In the genomic region with DNA sequence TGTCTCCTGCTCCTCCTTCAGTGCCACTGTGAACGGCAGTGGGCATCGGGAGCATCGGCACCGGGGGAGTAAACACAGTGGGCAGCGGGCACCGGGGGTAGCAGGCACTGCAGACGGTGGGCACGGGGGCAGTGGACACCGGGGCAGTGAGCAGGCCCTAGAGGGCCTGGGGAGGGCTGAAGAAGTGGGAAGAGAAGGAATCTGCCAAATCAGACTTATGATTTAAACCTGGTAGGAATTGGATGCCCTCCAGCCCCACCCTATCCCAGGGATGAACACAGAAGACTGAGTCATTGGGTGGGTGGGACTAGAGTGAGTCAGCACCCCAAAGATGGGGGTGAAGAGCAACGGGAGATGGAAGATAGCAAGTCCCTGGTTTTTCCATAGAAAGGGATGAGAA, we compare ENCODE assay signal across 12 mouse cellular contexts. TPM values are rescaled to one million over a fixed set of nuclear protein-coding genes. Genes with fewer than 3 reads are reported as not detected.
A peak's percentile ranks its signal among the peaks of the same experiment; 100 is the strongest.
DNase-seq lines count a peak whose midpoint lies in the region; ATAC-seq and TF ChIP-seq lines count a peak whose summit lies in the region.
"Had no signal": no experiment of that assay in that cellular context is flagged by ENCODE, and none has a peak within 500 bp of the region (broad histone marks: within the 10 kb centered on the region; RNA-seq: fewer than 3 reads in every experiment).

No protein-coding gene starts in this region.

- H3K36me3 ChIP-seq in liver, postnatal 0 days (replicated peaks; ENCODE audit: insufficient read depth, low read length): no peaks in the 10 kb centered on the region
- H3K36me3 ChIP-seq: G1E; liver, embryonic 13.5 days had no signal

- peak; percentile 9 for DNase-seq in kidney, postnatal 10 days
- DNase-seq in kidney, postnatal 25 days: no peak
- peak; percentile 80 for DNase-seq in Muller cell, postnatal 12 days (ENCODE audit: inconsistent ontology term)
- peak; percentile 55 to 68 for DNase-seq in left cerebral cortex, postnatal 36 days (ENCODE audit: low spot score in 2 of 2)
- no peak for DNase-seq in liver, postnatal 0 days
- no peak for DNase-seq in liver
- no peak for DNase-seq in cerebellum, adult 18-20 months
- DNase-seq: forebrain, postnatal 0 days; liver, embryonic 13.5 days had no signal

- H3K27me3 ChIP-seq in liver, postnatal 0 days (ENCODE audit: insufficient read depth, low read length): peaks cover 29% of the 10 kb centered on the region; the same call in 1 of the 2 replicates

- TF ChIP-seq EP300 in liver, postnatal 0 days (IDR thresholded peaks at IDR 0.05; ENCODE audit: low read depth): no peak

- H3K4me1 ChIP-seq in cortical plate, adult 2 months (ENCODE audit: control insufficient read depth, insufficient read depth, low read length): peaks cover 3% of the 10 kb centered on the region; the same call in 1 of the 2 replicates
- H3K4me1 ChIP-seq in liver, postnatal 0 days (ENCODE audit: insufficient read depth): peaks cover 17% of the 10 kb centered on the region

- H3K4me3 ChIP-seq in cortical plate, adult 2 months (ENCODE audit: insufficient read depth, low read length): peak overlapping the region; percentile 47
- no peak overlapping the region for H3K4me3 ChIP-seq in liver, postnatal 0 days (ENCODE audit: low read depth, low read length)

- no peak overlapping the region for H3K9ac ChIP-seq in liver, postnatal 0 days (replicated peaks)
- H3K9ac ChIP-seq: forebrain, postnatal 0 days had no signal

- ATAC-seq in liver, postnatal 0 days: no peak
- ATAC-seq: forebrain, postnatal 0 days had no signal

- intact Hi-C loops in left cerebral cortex, postnatal 36 days (cut with DNase I): no loop called here

- no peak overlapping the region for H3K4me2 ChIP-seq in liver, postnatal 0 days (ENCODE audit: low read depth, low read length)

- peak; percentile 39 for TF ChIP-seq POLR2A in cortical plate, adult 2 months (IDR thresholded peaks at IDR 0.05; ENCODE audit: extremely low read depth, insufficient read depth, low read length)

- 86% methylated on average over 10 of the region's 10 CpGs for WGBS in liver, postnatal 0 days (ENCODE audit: insufficient replicate concordance)

- H3K9me3 ChIP-seq in liver, postnatal 0 days (ENCODE audit: low read length): no peaks in the 10 kb centered on the region
- H3K9me3 ChIP-seq: G1E; liver, embryonic 13.5 days had no signal

- no peak for TF ChIP-seq CTCF in cortical plate, adult 2 months (IDR thresholded peaks at IDR 0.05; ENCODE audit: extremely low read depth, insufficient read depth, low read length)
- no peak for TF ChIP-seq CTCF in liver, postnatal 0 days (IDR thresholded peaks at IDR 0.05; ENCODE audit: low read depth)

- H3K27ac ChIP-seq in cortical plate, adult 2 months (ENCODE audit: insufficient read depth, low read length): peak overlapping the region; percentile 68
- no peak overlapping the region for H3K27ac ChIP-seq in liver, postnatal 0 days (ENCODE audit: low read depth)
- H3K27ac ChIP-seq: liver, embryonic 13.5 days had no signal

RNA-seq across cellular contexts. Expression of gene Igfbp6, which starts 1.2 kb away (rescaled TPM):
- 69.5 and 71.7 TPM in 2 replicates for polyA plus RNA-seq in cortical plate, adult 2 months (2012; rRNA removed)
- 10 to 100 TPM; 39.5 to 57.1 TPM for total RNA-seq in left cerebral cortex, postnatal 36 days (2021)
- 4.8 and 5.9 TPM in 2 replicates for polyA plus RNA-seq in liver, postnatal 0 days (2015; fragmentation: Nextera tagmentation; extraction: Ambion mirVana)

RNA-seq across cellular contexts. Expression of gene Soat2, which starts 5.0 kb away (rescaled TPM):
- polyA plus RNA-seq in cortical plate, adult 2 months (2012; rRNA removed): 0.17 and 0.28 TPM in 2 replicates
- total RNA-seq in left cerebral cortex, postnatal 36 days (2021): under 1 TPM in 1 of 2 experiments, not detected in 1; 0.23 TPM
- 10.9 and 13.6 TPM in 2 replicates for polyA plus RNA-seq in liver, postnatal 0 days (2015; fragmentation: Nextera tagmentation; extraction: Ambion mirVana)

RNA-seq across cellular contexts. Expression of gene Spryd3, which starts 9.3 kb away (rescaled TPM):
- polyA plus RNA-seq in cortical plate, adult 2 months (2012; rRNA removed): 152 and 156 TPM in 2 replicates
- 100 to 1,000 TPM; 140 to 160 TPM for total RNA-seq in left cerebral cortex, postnatal 36 days (2021)
- polyA plus RNA-seq in liver, postnatal 0 days (2015; fragmentation: Nextera tagmentation; extraction: Ambion mirVana): 9.2 and 10.0 TPM in 2 replicates

RNA-seq across cellular contexts. Expression of gene Tns2, which starts 45.1 kb away (rescaled TPM):
- polyA plus RNA-seq in cortical plate, adult 2 months (2012; rRNA removed): 19.4 and 20.5 TPM in 2 replicates
- total RNA-seq in left cerebral cortex, postnatal 36 days (2021): 10 to 100 TPM; 17.2 to 28.6 TPM
- 9.2 TPM in 2 replicates for polyA plus RNA-seq in liver, postnatal 0 days (2015; fragmentation: Nextera tagmentation; extraction: Ambion mirVana)
- total RNA-seq: monocyte, adult 5-6 weeks had no signal

RNA-seq across cellular contexts. Expression of gene Zfp740, which starts 57.7 kb away (rescaled TPM):
- 51.3 and 57.6 TPM in 2 replicates for polyA plus RNA-seq in cortical plate, adult 2 months (2012; rRNA removed)
- 10 to 100 TPM; 61.0 to 64.0 TPM for total RNA-seq in left cerebral cortex, postnatal 36 days (2021)
- polyA plus RNA-seq in liver, postnatal 0 days (2015; fragmentation: Nextera tagmentation; extraction: Ambion mirVana): 10.7 and 11.6 TPM in 2 replicates

Comparison
In these comparisons a context has a peak if more than half of its experiments do, and no peak if none do; other contexts are left out.
1. DNase-seq: peak in kidney, postnatal 10 days (single experiment), Muller cell, postnatal 12 days (single experiment) and left cerebral cortex, postnatal 36 days (2 of 2); none in kidney, postnatal 25 days (0 of 2), liver, postnatal 0 days (single experiment), liver (single experiment) and cerebellum, adult 18-20 months (0 of 2).
2. RNA of gene Igfbp6, which starts 1.2 kb away (polyA plus RNA-seq): 69.5 to 71.7 TPM in cortical plate, adult 2 months; 4.8 to 5.9 TPM in liver, postnatal 0 days; every median in the first group is over 10 times any median in the second.
3. RNA of gene Spryd3, which starts 9.3 kb away (polyA plus RNA-seq): 152 to 156 TPM in cortical plate, adult 2 months; 9.2 to 10.0 TPM in liver, postnatal 0 days; every median in the first group is over 10 times any median in the second.